Mouse (Mus musculus): ENCODE data around the gene Ptpa. TPM values are rescaled to one million over a fixed set of nuclear protein-coding genes. Genes with fewer than 3 reads are reported as not detected.

Gene Ptpa
- polyA plus RNA-seq (2015; fragmentation: Illumina TruSeq; extraction: RNeasy Lipid Tissue Mini Kit (QIAGEN cat#74804); ENCODE audit: insufficient read depth, low read depth, low replicate concordance), result 27.1 TPM

DNA sequence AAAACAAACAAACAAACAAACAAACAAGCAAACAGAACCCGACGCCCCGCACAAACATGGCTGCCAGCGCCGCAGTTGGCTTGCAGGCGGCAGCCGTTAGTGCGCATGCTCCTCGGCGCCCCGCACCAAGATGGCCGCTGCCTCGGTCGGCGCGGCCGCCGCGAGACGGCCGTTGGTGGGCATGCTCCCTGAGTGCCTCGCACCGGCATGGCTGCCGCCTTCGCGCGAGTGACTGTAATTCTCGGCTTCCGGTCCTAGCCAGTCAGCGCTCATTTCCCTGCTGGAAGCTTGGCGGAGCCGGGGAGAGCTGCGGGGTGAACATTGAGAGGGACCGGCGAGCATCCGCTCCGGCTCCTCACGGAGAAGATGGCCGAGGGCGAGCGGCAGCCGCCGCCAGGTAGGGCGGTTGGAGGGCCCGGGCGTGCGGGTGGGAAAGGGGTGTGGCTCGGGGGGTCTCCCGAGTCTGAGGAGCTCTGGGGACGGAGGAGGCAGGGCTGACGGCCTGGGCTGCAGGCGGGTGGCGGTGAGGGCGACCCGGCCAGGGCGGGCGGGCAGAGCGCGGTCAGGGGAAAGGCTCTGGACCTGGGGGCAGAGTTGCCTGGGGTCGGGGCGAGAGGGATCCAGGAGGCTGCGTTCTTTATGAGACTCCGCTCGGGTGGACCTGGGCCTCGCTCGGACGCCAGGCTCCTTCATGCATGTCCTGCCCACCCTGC lies at the start of gene Ptpa:
Gene Ptpa (plus strand): TSS at position 104 of the 713 bp plus-strand sequence.

GRCm38 (mm10) chr2:30392114-30392576 lies 23.7 kb upstream of the Ptpa start, which contains the start of gene Dolpp1:
Gene Dolpp1 (plus strand): TSS chr2:30392254.

DNA sequence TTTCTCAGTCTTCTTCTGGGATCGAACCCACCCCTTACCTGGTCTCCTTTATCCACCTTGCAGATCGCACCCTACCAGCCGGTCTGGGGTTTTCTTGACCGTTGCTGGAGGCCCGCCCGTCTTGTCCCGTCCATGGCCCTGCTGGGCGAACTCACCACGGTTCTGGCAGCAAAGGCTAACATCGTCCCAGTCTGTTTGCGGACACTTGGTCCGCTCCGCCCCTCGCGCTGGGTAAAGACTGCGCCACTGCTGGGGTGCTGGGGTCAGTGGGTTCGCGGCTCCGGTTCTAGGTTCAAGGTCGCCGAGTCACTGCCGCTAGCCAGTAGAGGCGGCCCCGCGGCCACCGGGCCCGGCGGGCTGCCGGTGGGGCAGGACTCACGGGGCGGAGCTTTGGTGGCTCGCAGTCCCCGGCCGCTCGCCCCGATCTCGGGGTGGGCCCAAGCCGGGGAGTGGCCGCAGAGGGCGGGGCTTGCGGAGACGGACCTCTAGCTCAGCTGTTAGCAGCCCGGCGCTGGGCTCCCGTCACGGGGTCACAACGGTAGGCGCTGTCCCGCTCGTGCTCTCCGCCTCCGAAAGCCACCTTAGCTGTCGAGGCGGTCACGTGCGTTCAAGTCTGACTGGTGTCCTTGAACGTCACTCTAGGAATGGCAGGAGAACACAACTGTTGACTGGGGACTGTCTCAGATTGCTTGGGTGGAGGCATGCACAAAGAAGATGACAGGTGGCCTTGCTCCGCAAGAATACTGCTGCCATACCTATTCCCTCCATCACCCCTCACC lies 493 bp upstream of the Ptpa start, which contains the start of gene Crat:
Gene Crat (minus strand): TSS at position 657 of the 779 bp plus-strand sequence.

GRCm38 (mm10) chr2:30474039-30474438 lies 58.2 kb downstream of the Ptpa start, which contains the start of gene Ier5l:
Gene Ier5l (minus strand): TSS chr2:30474219.

Other genes starting within 250 kb of the Ptpa start
- gene Endog, start 244.5 kb upstream of the Ptpa start, polyA plus RNA-seq (2015; fragmentation: Illumina TruSeq; extraction: RNeasy Lipid Tissue Mini Kit (QIAGEN cat#74804); ENCODE audit: insufficient read depth, low read depth, low replicate concordance), result 8.6 TPM
- 6.3 TPM for gene Spout1, start 237.6 kb upstream of the Ptpa start, polyA plus RNA-seq (2015; fragmentation: Illumina TruSeq; extraction: RNeasy Lipid Tissue Mini Kit (QIAGEN cat#74804); ENCODE audit: insufficient read depth, low read depth, low replicate concordance)
- gene Kyat1, start 210.2 kb upstream of the Ptpa start, polyA plus RNA-seq (2015; fragmentation: Illumina TruSeq; extraction: RNeasy Lipid Tissue Mini Kit (QIAGEN cat#74804); ENCODE audit: insufficient read depth, low read depth, low replicate concordance), result 12.2 TPM
- gene Lrrc8a, start 178.3 kb upstream of the Ptpa start, polyA plus RNA-seq (2015; fragmentation: Illumina TruSeq; extraction: RNeasy Lipid Tissue Mini Kit (QIAGEN cat#74804); ENCODE audit: insufficient read depth, low read depth, low replicate concordance), result 7.2 TPM
- 0.46 TPM for gene Gm28035, start 175.5 kb upstream of the Ptpa start, polyA plus RNA-seq (2015; fragmentation: Illumina TruSeq; extraction: RNeasy Lipid Tissue Mini Kit (QIAGEN cat#74804); ENCODE audit: insufficient read depth, low read depth, low replicate concordance)
- 10.5 TPM for gene Phyhd1, start 149.8 kb upstream of the Ptpa start, polyA plus RNA-seq (2015; fragmentation: Illumina TruSeq; extraction: RNeasy Lipid Tissue Mini Kit (QIAGEN cat#74804); ENCODE audit: insufficient read depth, low read depth, low replicate concordance)
- not detected for gene Gm28038, start 135.0 kb upstream of the Ptpa start, polyA plus RNA-seq (2015; fragmentation: Illumina TruSeq; extraction: RNeasy Lipid Tissue Mini Kit (QIAGEN cat#74804); ENCODE audit: insufficient read depth, low read depth, low replicate concordance)
- 2.7 TPM for gene Dolk, start 129.7 kb upstream of the Ptpa start, polyA plus RNA-seq (2015; fragmentation: Illumina TruSeq; extraction: RNeasy Lipid Tissue Mini Kit (QIAGEN cat#74804); ENCODE audit: insufficient read depth, low read depth, low replicate concordance)
- 4.0 TPM for gene Nup188, start 129.6 kb upstream of the Ptpa start, polyA plus RNA-seq (2015; fragmentation: Illumina TruSeq; extraction: RNeasy Lipid Tissue Mini Kit (QIAGEN cat#74804); ENCODE audit: insufficient read depth, low read depth, low replicate concordance)
- gene Sh3glb2, start 56.7 kb upstream of the Ptpa start, polyA plus RNA-seq (2015; fragmentation: Illumina TruSeq; extraction: RNeasy Lipid Tissue Mini Kit (QIAGEN cat#74804); ENCODE audit: insufficient read depth, low read depth, low replicate concordance), result 71.9 TPM
- gene Miga2, start 51.8 kb upstream of the Ptpa start, polyA plus RNA-seq (2015; fragmentation: Illumina TruSeq; extraction: RNeasy Lipid Tissue Mini Kit (QIAGEN cat#74804); ENCODE audit: insufficient read depth, low read depth, low replicate concordance), result 3.9 TPM
- 4.6 TPM for gene Dolpp1, start 23.8 kb upstream of the Ptpa start, polyA plus RNA-seq (2015; fragmentation: Illumina TruSeq; extraction: RNeasy Lipid Tissue Mini Kit (QIAGEN cat#74804); ENCODE audit: insufficient read depth, low read depth, low replicate concordance)
- 12.1 TPM for gene Crat, start 226 bp upstream of the Ptpa start, polyA plus RNA-seq (2015; fragmentation: Illumina TruSeq; extraction: RNeasy Lipid Tissue Mini Kit (QIAGEN cat#74804); ENCODE audit: insufficient read depth, low read depth, low replicate concordance)
- gene Ier5l, start 58.2 kb downstream of the Ptpa start, polyA plus RNA-seq (2015; fragmentation: Illumina TruSeq; extraction: RNeasy Lipid Tissue Mini Kit (QIAGEN cat#74804); ENCODE audit: insufficient read depth, low read depth, low replicate concordance), result 1.6 TPM
- gene Cstad, start 179.0 kb downstream of the Ptpa start, polyA plus RNA-seq (2015; fragmentation: Illumina TruSeq; extraction: RNeasy Lipid Tissue Mini Kit (QIAGEN cat#74804); ENCODE audit: insufficient read depth, low read depth, low replicate concordance), result not detected

Measured in pancreas, adult 10 weeks (tissue).